Mouse (Mus musculus) limb, embryonic 12.5 days (tissue): Measurements from ENCODE around the gene Prrt4. TPM values are rescaled to one million over a fixed set of nuclear protein-coding genes. Genes with fewer than 3 reads are reported as not detected.

Source experiments
- ATAC-seq: fragments of 200-750 bp; cut with Nextera tagmentation; 2 replicates; pipeline ENCODE4 v1.8.0; 2017; ENCODE audit warnings: low read depth, moderate TSS enrichment; ENCODE audit not compliant: insufficient number of reproducible peaks, insufficient read depth, low FRiP score, low TSS enrichment
- H3K27ac ChIP-seq: fragments of 300-500 bp; sonication (generic); 2 replicates; pipeline ENCODE4 v1.5.1; 2016; ENCODE audit warnings: mild to moderate bottlenecking, moderate library complexity
- H3K27me3 ChIP-seq: fragments of 300-500 bp; sonication (generic); 2 replicates; pipeline ENCODE4 v1.6.1; 2016; ENCODE audit warnings: mild to moderate bottlenecking, moderate library complexity
- H3K36me3 ChIP-seq: fragments of 300-500 bp; sonication (generic); 2 replicates; pipeline ENCODE4 v1.6.1; 2016; ENCODE audit warnings: mild to moderate bottlenecking, moderate library complexity
- H3K4me1 ChIP-seq: fragments of 300-500 bp; sonication (generic); replicated peaks from 2 replicates; pipeline ENCODE4 v1.6.1; 2016
- H3K4me2 ChIP-seq: fragments of 300-500 bp; sonication (generic); 2 replicates; pipeline ENCODE4 v1.6.1; 2016; ENCODE audit warnings: mild to moderate bottlenecking, moderate library complexity
- H3K4me3 ChIP-seq: fragments of 300-500 bp; sonication (generic); replicated peaks from 2 replicates; pipeline ENCODE4 v1.5.1; 2016; ENCODE audit warnings: mild to moderate bottlenecking
- H3K9ac ChIP-seq: fragments of 300-500 bp; sonication (generic); replicated peaks from 2 replicates; pipeline ENCODE4 v1.6.1; 2016; ENCODE audit warnings: mild to moderate bottlenecking, moderate library complexity
- H3K9me3 ChIP-seq: fragments of 300-500 bp; sonication (generic); 2 replicates; pipeline ENCODE4 v1.6.1; 2016; ENCODE audit warnings: mild to moderate bottlenecking, moderate library complexity
- WGBS: fragments of 180-500 bp; shearing (Covaris S2); methylation state at CpG from one replicate; pipeline ENCODE4 v1.1.7; 2016; 5-methylcytosine and 5-hydroxymethylcytosine counted together
- polyA plus RNA-seq: library from polyadenylated mRNA; unstranded; fragments of >200 nt; fragmentation: Nextera tagmentation; extraction: Ambion mirVana; gene quantifications from 2 replicates; pipeline ENCODE4 v1.2.1, GENCODE M21; 2016

Prrt4 gene
- polyA plus RNA-seq, 1 experiment from 2014 or later, result 1.1 TPM

DNA sequence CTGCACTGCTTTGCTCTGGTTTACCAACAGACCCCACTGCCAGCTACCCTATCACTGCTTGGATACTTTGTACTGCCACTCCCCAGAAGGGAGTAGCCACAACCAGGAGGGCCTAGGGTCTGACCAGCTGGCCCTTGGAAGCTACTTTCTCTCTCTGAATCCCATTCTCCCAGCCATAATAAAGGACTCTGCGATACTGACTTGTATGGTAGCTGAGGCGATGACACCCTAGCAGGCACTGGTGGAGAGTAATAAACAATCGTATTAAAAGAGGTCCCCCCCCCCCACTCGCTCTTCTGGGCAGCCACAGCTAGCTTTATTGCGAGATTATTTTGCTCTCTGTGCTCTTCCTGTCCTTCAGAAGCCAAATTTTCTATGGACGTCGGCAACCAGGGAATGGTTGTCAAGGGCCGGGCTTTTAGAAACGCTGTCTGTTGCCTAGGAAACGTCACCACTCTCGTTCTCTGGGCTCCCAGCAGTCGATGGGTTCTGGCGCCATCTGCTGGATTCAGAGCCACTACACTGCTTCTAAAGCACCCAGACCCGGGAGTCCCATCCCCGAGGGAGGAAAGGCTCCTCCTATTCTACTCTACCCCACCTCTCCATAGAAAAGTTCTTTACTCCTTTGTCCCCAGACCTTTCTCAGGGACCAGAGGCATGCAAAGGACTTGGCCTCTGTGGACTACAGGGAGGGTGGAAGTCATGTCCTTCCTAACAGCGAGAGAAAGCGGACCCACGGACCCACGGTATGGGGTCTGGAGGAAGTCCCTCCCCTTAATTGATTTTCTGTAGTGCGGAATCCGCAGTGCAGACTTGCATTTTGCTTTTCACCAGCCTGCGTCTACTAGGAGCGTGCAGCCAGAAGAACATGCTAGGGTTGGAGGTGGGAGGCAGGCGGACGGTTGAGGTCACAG, 19.2 kb upstream of the Prrt4 start:
- peaks cover 33% of the 10 kb centered on the region for H3K36me3 ChIP-seq
- H3K9ac ChIP-seq, result no peak overlapping the region; the same call in 1 of the 2 replicates
- no peak overlapping the region for H3K27ac ChIP-seq
- peak overlapping the region; percentile 33 for H3K4me3 ChIP-seq
- peak overlapping the region; percentile 60 for H3K4me2 ChIP-seq
- 19% methylated on average over 25 of the region's 25 CpGs for WGBS
- no peaks in the 10 kb centered on the region for H3K9me3 ChIP-seq
- peak; percentile 57; the same call in 1 of the 2 replicates for ATAC-seq
- H3K4me1 ChIP-seq, result peaks cover 9% of the 10 kb centered on the region; the same call in 1 of the 2 replicates
- peaks cover 15% of the 10 kb centered on the region; the same call in 1 of the 2 replicates for H3K27me3 ChIP-seq

DNA sequence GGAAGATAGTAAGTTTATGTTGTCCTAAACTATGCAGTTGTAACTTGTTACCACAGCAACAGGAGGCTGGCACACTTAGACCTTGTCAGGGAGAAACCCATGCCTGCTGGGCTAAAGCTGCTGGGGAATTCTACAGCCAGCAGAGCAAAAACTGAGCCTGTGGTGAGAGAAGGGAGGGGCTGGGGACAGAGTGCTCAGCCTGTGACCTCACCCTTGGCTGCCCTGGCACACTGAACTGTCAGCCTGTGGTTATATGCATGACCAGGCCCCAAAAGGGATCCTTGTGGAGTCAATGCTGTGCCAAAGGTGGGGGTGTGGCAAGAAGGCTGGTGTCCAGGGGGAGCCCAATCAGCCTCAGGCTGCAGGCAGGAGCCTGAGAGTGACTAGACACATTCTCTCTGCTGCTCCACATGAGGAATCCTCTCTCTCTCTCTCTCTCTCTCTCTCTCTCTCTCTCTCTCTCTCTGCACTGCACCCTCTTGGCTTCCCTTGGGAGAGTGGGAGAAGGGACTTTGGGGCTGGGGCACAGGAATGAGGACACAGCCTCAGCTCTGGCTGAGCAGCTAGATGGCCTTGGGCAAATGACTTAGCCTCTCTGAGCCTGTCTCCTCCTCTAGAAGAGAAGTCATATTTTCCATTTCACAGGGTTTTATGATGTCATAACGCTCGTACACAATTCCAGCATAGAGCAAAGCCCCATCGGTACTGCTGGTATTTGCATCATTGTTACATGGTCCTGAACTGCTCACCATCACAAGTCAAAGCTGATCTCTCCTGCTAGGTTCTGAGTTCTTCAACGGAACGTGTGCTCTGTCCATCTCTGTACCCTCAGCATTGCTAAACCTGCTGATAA, 16.7 kb upstream of the Prrt4 start:
- no peak overlapping the region for H3K4me2 ChIP-seq
- WGBS, result 83% methylated on average over 5 of the region's 5 CpGs
- H3K36me3 ChIP-seq, result peaks cover 8% of the 10 kb centered on the region
- H3K4me1 ChIP-seq, result peaks cover 9% of the 10 kb centered on the region; the same call in 1 of the 2 replicates
- peaks cover 21% of the 10 kb centered on the region; the same call in 1 of the 2 replicates for H3K27me3 ChIP-seq
- H3K27ac ChIP-seq, result no peak overlapping the region
- ATAC-seq, result no peak
- H3K9me3 ChIP-seq, result no peaks in the 10 kb centered on the region
- no peak overlapping the region for H3K4me3 ChIP-seq
- H3K9ac ChIP-seq, result no peak overlapping the region

DNA sequence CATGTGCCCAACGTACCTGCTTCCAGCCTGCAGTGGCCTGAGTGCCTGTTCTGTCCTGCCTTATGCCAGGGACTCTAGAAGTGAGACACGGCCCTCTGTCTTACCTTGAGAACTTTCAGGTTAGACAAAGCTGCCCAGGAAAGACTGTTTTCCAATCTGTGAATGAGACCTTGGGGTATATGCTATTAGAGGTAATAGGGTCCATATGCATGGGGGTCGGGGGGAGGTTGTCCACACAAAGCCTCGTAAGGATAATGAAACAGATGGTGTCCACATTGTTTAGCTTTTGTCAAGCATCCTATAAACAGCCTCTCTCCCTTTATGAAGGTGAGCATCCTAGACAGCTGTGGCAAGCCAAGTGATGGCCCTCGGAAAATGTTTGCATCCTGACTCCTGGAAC, 15.8 kb upstream of the Prrt4 start:
- no peak overlapping the region for H3K27ac ChIP-seq
- no peak overlapping the region for H3K9ac ChIP-seq
- no peaks in the 10 kb centered on the region for H3K36me3 ChIP-seq
- WGBS, result 52% methylated on average over 5 of the region's 5 CpGs
- peaks cover 23% of the 10 kb centered on the region; the same call in 1 of the 2 replicates for H3K27me3 ChIP-seq
- no peaks in the 10 kb centered on the region for H3K9me3 ChIP-seq
- H3K4me2 ChIP-seq, result no peak overlapping the region
- H3K4me3 ChIP-seq, result no peak overlapping the region
- H3K4me1 ChIP-seq, result peaks cover 9% of the 10 kb centered on the region; the same call in 1 of the 2 replicates
- no peak for ATAC-seq

DNA sequence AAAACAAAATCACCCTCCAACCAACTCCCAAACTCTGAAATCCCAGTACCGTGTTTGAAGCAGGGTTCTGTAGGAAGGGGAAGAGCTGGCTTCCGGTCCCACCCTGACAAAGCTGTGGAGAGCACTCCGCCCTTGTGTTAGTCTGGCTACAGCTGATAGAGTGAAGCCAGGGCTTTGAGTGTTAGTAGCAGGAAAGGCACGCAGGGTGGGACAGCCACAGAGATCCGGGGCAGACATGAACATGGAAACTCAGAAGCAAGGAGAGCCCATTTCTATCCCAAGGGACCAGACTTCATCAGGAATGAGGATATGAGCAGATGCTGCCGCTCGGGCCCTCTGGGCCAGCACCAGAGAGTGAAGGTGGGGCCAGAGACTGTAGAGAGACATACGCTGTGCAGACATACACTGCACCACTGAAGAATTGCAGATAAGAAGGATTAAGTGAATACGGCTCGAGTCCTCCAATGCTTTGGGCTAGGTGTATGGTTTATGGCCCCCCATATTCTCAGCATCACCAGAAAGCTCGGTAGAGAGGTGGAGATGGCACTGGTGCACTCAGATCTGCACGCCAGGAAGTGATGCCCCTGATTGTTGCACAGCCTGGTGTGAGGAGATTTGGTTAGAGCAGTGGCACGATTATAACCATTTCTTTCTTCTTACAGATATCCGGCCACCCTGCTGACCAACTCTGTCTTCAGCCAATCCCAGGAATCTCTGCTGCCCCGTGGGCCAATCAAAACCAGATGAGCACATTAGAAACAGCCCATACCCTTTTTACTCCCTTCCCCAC, 14.8 kb upstream of the Prrt4 start:
- WGBS, result 51% methylated on average over 15 of the region's 15 CpGs
- Histone ChIP-seq H3K4me3 (no peak overlapping the region), H3K27me3 (peaks cover 23% of the 10 kb centered on the region; the same call in 1 of the 2 replicates)

DNA sequence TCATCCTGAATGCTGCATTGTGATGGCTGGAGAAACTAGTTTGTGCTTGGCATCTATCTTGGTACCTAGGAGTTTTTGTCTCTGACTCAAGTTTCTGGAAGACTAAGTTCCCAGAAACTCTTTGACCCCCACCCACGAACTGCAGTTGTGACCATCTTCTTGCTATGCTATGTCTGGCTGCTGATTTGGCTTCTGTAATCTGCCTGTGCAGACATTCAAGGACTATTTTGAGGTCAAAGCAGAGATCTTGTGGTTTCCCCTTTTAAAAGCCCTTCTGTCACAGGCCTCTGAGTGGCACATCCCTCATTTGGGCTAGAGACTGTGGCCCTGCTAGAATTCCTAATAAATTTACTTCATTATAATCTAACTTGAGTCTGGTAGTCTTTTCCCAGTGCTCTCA, 8.6 kb upstream of the Prrt4 start:
- WGBS, result 64% methylated on average over 1 of the region's 1 CpGs
- Histone ChIP-seq H3K9ac (no peak overlapping the region), H3K4me2 (no peak overlapping the region), H3K4me1 (no peaks in the 10 kb centered on the region), H3K9me3 (no peaks in the 10 kb centered on the region), H3K27me3 (peaks cover 8% of the 10 kb centered on the region; the same call in 1 of the 2 replicates), H3K4me3 (no peak overlapping the region), H3K36me3 (no peaks in the 10 kb centered on the region), H3K27ac (no peak overlapping the region)
- no peak for ATAC-seq

More for the DNA sequence above, 14.8 kb upstream of the Prrt4 start:
- Histone ChIP-seq H3K4me1 (peaks cover 9% of the 10 kb centered on the region; the same call in 1 of the 2 replicates), H3K36me3 (no peaks in the 10 kb centered on the region), H3K27ac (no peak overlapping the region), H3K4me2 (no peak overlapping the region), H3K9me3 (no peaks in the 10 kb centered on the region), H3K9ac (no peak overlapping the region)
- no peak for ATAC-seq

DNA sequence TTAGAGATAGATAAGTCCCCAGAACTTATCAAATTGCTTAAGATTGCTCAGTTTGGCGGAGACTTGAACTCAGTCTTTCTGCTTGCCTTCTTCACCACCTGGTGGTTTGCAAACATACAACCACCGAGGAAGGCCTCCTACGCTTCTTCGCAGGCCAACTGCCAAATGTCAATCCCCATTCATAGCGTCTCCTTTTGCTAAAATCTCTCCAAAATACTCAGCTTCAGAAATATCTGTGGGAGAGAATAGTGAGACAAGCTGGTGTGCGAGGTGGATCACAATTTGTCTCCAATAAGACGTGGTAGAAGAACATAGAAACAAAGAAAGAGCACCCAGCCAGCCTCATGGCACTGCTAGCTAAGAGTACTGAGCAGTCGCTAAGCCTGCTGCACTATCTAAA, 459 bp upstream of the Prrt4 start:
- Histone ChIP-seq H3K27me3 (peaks cover 58% of the 10 kb centered on the region), H3K27ac (no peak overlapping the region), H3K4me2 (peak overlapping the region; percentile 95), H3K9ac (no peak overlapping the region; the same call in 1 of the 2 replicates), H3K9me3 (no peaks in the 10 kb centered on the region), H3K4me3 (peak overlapping the region; percentile 67), H3K36me3 (no peaks in the 10 kb centered on the region), H3K4me1 (peaks cover 8% of the 10 kb centered on the region)
- no peak for ATAC-seq
- 51% methylated on average over 8 of the region's 8 CpGs for WGBS

DNA sequence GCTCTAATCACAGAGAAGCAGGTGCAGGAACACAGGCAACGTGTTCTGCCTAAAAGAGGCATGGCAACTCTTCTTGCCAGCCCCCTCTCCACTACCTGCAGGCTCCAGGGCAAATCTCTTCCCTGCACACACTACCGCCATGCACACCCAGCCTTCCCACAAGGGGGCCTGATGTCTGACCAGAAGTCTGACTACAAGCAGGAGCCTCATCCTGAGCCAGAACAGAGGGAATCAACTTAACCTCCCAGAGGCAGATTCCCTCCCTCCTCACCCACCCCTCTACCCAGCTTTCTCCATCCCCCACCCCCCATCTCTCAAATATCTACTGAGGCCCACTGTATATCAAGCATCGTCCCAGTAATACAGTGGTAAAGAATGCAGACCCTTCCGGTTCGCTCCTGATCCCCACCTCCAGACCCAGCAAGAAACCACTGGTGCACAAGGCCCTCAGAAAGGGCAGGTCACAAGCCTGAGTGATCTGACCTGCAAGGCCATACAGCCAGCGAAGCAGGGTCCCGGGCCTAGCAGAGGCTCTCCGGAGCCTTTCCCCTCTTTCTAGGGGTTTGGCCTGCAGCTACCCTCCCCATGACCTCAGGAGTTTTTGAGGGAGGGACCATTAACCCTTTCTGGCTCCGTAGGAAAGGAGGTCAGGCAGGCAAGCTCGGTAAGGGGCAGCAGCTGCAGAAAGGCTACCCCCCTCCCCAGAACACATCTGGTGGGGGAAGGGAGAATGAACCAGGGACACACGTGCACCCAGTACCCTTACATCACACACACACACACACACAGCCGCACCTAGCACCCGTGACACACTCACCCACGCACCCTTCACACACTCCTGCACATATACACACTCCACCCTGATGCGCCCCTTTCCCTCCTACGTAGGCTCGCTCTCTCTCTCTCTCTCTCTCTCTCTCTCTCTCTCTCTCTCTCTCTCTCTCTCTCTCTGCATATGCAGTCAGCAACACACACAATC, 1.2 kb downstream of the Prrt4 start:
- Histone ChIP-seq H3K27me3 (peaks cover 74% of the 10 kb centered on the region), H3K4me1 (peaks cover 8% of the 10 kb centered on the region), H3K9ac (peak overlapping the region; percentile 72), H3K27ac (no peak overlapping the region), H3K36me3 (no peaks in the 10 kb centered on the region), H3K4me3 (peak overlapping the region; percentile 67), H3K4me2 (peak overlapping the region; percentile 95), H3K9me3 (no peaks in the 10 kb centered on the region)
- ATAC-seq, result 0 out of 2 replicates have a peak, but pooled peaks have one; percentile 49
- 14% methylated on average over 15 of the region's 17 CpGs for WGBS

DNA sequence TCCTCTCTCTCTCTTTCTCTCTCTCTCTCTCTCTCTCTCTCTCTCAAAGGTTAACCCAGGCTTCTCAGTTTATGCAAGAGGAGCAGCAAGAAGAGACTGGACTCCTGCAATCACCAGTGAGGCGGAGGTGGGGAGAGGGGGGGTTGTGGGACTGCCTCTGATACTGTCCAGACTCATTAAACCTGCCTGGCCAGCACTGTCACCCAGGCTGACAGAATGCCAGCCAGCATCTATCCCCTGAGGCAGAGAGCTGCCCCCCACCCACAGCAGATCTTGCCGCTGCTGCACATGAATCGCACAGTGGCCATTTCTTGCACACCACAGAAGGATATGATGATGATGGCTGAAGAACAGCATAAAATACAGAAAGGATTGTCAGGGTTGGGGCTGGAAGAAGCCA, 4.3 kb downstream of the Prrt4 start:
- no peak for ATAC-seq
- 41% methylated on average over 3 of the region's 3 CpGs for WGBS
- Histone ChIP-seq H3K27me3 (peaks cover 94% of the 10 kb centered on the region), H3K4me2 (no peak overlapping the region), H3K4me3 (no peak overlapping the region), H3K9ac (no peak overlapping the region), H3K9me3 (no peaks in the 10 kb centered on the region), H3K36me3 (no peaks in the 10 kb centered on the region), H3K4me1 (peaks cover 22% of the 10 kb centered on the region), H3K27ac (no peak overlapping the region)

DNA sequence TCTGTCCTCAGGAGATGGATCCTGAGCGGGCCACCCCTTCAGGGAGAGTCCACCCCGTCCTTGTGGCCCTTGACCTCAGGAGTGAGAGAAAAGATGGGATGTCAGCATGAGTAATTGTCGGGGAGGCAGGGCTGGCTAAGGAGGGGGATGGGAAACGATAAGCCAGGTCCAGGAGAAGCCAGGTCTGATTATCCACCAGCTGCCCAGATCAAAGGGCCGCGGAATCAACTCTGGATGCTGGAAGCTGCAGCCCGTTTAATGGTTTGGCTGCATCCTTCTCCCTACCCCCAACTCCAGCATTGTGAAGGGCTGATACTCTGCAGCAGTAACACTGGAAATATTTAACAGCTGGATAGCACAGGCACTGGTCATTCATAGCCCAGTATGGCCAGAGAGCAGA, 5.0 kb downstream of the Prrt4 start:
- Histone ChIP-seq H3K4me3 (no peak overlapping the region), H3K36me3 (no peaks in the 10 kb centered on the region), H3K4me2 (no peak overlapping the region), H3K27me3 (peaks cover 94% of the 10 kb centered on the region), H3K9me3 (no peaks in the 10 kb centered on the region), H3K27ac (no peak overlapping the region), H3K9ac (no peak overlapping the region), H3K4me1 (peaks cover 26% of the 10 kb centered on the region)
- no peak for ATAC-seq
- WGBS, result 3% methylated on average over 7 of the region's 7 CpGs
